Mouse (Mus musculus) embryo, embryonic 10 days (tissue): ENCODE results near the gene Preb.

Source experiments
- DNase-seq: peaks from one replicate; pipeline ENCODE4 v3.0.0-alpha.2; 2015; ENCODE audit warnings: low spot score

The Preb gene

GRCm38 (mm10) chr5:30954556-30954955 lies 5.6 kb downstream of the Preb start:
- DNase-seq: no peak

DNA sequence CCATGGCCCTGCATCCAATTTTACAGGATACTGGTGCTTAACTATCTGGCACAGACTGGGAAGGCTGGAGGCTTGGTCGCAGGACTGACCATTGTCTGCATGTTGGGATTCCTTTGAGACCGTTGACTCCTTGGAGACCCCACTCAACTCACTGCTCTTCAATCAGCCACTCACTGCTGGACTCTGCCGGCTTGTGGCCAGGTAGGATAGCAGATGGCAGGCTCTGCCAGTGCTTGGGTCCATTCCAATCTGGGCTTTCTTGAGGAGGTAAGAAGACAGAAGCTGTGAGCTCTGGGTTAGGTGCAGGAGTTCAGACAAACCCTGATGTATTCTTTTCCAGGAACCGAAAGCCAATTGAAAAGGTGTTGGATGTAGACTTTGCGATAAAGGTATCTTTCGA lies 6.1 kb downstream of the Preb start:
- DNase-seq: no peak

- DNase-seq: no peak
These were observed 7.6 kb downstream of the Preb start for GRCm38 (mm10) chr5:30952551-30952950.

- no peak for DNase-seq
These were observed 8.5 kb downstream of the Preb start for GRCm38 (mm10) chr5:30951706-30952105.

DNA sequence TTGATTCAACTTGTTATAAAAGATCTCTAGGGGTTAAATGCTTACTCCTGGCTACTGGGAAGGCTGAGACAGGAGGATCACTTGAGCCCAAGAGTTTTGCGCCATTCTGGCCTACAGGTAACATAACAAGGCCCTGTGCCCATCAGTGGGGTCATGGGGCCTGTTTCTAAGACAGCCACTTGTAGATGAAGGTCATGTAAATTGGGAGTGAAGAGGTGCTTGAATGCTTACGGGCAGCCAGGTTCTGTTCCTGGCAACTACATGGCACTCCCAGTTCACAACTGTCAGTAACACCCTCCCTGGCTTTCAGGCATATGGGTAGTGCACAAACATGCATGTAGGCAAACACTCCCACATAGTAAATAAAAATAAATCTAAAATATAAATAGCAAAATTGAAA lies 9.2 kb downstream of the Preb start:
- DNase-seq: no peak

GRCm38 (mm10) chr5:30950451-30950850 lies 9.7 kb downstream of the Preb start:
- DNase-seq: no peak

GRCm38 (mm10) chr5:30949654-30950326 lies 10.4 kb downstream of the Preb start:
- peak; percentile 94 for DNase-seq

DNA sequence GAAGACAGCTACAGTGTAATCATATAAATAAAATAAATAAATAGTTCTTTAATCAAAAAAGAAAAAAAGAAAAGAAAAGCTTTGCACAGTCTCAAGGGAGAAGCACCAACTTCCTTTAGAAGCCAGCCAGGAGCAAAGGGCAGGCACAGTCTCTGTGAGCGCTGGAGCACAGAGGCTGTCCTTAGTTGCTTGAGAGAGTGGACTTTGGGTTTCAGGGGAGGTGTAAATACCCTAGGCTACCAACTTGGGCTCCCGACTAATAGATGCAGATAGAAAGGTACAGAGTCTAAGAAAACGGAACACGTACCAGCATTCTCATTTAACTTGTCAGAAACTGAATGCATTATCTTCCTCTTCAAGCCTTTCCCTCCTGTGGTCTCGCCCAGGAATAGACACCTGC lies 11.5 kb downstream of the Preb start:
- no peak for DNase-seq

DNA sequence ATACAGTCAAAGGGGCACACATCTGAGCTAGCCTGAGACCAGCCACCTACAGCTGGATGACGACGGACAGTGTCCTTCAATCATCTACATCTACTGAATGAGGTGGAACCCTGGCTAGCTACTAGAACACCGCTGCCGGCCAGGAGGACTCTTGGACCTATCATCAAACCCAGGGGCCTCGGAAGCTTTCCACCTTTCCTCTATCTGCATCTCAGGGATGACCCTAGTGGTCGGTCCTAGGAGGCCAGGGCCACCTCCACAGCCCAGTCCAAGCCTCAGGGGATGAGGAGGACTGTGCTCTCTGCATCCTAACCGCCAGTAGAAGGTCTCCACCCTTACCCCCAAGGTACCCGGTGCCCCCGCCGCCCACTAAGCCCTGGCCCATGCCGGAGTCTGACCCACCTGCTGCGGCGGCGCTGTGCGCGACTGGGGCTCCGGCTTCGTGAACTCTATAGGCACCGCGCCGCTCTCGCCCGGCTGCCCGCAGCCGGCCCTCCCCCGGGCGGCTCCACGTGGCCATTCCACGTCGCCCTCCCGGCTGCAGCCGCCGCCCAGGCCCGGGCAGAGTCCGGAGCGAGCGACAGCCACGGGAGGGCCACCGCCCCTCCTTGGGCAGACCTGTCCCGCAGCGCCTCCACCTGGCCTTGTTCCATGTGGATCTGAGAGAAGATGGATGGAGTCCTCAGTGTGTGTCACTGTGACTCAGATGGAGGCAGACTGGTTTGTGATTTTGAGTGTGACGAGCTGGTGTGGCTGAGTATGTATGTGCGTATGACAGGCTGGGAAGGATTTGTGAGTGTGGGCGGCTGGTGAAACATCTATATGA lies 15.0 kb downstream of the Preb start, which contains the start of gene Cgref1:
Gene Cgref1, minus strand, starts transcription at position 636 of the 826 bp plus-strand sequence.
- DNase-seq: peak; percentile 81

- no peak for DNase-seq
These were observed 15.8 kb downstream of the Preb start for GRCm38 (mm10) chr5:30944344-30944743.

DNA sequence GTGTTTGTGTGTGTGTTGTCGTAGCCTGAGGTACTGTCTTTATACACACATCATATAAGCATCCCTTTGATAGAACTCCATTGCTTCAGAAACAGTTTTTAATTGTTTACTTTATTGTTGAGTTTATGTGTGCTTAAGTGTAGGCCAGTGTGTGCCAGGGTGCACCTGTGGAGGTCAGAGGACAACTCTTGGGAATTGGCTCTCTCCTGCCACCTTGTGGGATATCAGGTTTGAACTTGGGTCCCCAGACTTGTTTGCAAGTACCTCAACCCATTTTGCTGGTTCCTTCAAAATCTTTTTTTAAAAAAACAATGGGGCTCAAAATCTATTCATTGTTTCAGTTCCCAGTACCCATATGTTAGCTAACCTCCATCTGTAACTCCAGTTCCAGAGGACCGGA lies 17.2 kb downstream of the Preb start:
- DNase-seq: peak; percentile 33

DNA sequence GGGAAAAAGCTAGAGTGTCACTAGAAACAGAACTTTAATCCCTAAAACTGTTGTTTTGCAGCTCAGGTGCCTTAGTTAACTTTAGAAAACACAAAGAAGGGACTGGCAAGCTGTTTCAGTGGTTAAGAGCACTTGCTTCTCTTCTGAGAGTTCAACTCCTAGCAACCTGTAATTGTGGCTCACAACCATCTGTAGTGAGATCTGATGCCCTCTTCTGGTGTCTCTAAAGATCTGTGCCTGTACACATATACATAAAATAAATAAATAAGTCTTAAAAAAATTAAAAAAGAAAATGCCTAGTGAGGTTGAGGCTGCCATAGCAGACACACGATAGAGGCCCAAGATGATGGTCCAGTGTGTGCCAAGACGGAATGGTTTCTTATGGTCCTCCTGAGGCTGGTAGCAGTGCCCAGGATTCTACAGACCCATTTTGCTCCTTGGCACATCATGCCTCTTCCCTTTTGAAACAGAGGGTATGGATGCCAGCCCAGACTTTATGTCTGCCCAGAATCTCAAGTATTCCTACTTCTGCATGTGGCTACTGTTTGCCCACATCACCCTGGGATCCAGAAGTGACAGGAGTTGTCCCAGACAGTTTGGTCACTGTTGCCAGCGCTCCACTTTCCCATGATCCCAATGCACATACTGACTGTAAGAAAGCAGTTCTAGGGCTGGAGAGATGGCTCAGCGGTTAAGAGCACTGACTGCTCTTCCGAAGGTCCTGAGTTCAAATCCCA lies 25.3 kb downstream of the Preb start:
- no peak for DNase-seq

DNA sequence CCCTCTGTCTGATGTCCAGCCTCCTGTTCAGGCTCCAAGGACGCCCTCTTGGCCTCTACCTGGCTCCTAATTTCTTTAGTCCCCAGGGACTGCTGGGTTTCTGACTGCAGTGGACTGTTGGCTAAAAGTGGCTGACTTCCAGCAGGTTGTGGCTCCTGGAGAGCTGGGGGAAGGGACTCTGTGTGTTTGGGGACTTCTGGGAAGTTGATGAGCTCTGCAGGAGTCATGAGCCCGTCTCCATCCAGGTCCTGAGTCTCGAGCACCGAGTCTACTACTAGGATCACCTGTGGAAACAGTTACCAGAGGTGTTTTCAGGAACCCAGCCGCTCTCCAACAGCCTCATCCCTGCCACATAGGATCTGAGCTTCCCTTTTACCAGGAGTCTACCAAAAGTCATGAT lies 26.5 kb downstream of the Preb start:
- DNase-seq: no peak

DNA sequence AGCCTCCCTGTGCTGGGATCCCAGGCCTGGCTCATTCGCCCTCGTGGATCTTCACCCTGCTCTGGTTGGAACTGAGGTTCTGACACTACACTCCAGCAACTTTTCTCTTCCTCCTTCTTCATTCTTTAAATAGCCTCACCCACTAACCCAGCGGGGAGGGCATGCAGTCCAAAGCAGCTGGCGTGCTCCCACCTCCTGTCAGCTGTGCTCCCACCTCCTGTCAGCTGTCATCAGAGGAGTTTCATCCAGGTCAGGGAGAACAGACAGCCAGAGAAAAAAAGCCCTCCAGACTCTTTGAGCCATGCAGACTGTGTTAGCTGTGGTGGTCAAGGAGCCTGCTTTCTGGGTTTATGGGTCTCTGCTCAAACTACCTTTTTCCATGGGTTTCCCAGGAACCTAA lies 28.8 kb downstream of the Preb start:
- no peak for DNase-seq

DNA sequence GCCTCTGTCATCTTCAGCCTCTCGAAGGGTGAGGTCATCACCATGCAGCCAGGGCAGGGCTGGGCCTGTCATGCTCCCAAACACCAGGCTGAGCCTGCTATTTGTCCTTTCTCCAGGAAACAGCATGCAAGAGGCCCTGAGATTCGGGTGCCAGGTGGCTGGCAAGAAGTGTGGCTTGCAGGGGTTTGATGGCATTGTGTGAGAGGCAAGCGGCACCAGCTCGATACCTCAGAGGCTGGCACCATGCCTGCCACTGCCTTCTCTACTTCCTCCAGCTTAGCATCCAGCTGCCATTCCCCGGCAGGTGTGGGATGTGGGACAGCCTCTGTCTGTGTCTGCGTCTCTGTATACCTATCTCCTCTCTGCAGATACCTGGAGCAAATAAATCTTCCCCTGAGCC lies 29.3 kb downstream of the Preb start:
- no peak for DNase-seq

- peak; percentile 57 for DNase-seq
These were observed 30.0 kb downstream of the Preb start for GRCm38 (mm10) chr5:30930121-30930520.

GRCm38 (mm10) chr5:30927945-30928529 lies 32.1 kb downstream of the Preb start:
- peak; percentile 60 for DNase-seq

GRCm38 (mm10) chr5:30926073-30926472 lies 34.1 kb downstream of the Preb start:
- no peak for DNase-seq

DNA sequence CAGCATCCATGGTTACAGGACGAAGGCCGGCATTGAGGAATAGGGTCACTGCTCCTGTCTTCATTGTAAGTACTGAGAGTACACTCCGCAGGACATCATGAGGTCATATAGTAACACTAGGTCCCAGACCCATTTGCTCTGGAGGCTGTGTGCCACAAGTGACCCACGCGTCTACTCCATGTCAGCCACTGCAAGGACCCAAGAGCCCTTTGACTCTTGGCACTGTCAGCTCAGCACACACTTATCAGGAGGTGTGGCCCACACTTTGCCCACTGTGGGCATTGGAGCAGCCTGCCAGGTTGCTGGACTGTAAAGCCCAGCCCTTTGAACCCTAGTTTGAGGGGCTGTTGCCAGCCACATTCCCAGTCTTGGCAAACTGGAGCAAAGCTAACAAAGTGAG lies 34.9 kb downstream of the Preb start:
- no peak for DNase-seq

DNA sequence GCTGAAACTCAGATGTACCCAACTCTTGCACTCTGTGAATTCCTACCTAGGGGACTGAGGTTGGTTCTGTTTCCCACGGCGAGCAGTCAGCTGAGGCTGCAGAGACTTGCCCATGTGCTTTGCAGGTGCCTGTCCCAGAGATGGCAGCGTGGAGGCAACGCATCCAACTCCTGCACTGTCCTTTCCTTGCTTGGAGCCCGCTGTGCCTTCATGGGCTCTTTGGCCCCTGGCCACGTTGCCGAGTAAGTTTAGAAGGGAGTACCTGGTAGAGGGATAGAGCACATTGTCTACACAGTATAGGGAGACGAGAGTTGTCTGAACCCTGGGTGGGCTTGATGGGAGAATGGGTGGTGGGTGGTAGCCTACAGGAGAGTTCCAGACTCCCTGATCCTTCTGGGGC lies 35.5 kb downstream of the Preb start:
- no peak for DNase-seq

GRCm38 (mm10) chr5:30923119-30923518 lies 37.0 kb downstream of the Preb start:
- DNase-seq: no peak

DNA sequence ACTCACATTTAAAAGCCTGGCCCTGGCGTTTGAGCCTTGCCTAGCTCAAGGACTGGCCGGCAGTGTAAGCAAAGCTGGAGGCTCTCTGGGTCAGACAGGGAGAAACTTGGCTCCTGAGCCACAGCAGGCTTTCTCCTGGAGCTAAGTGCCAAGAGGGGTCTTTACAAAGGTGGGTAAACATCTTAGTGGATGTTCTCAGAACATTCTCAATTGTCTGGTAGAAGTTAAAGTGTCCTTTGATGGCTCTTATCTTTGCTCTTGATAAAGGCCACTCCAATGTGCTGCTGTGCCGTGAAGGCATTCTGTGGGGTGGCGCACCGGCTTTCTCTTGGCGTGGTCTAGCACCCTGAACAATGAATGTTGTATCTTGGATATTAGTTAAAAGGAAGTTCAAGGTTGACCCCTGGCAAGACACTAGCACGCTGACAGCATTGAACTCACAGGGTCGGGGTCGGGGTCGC lies 37.5 kb downstream of the Preb start:
- no peak for DNase-seq
